Mouse (Mus musculus): ENCODE measurements around the gene Gm37240. TPM values are rescaled to one million over a fixed set of nuclear protein-coding genes. Genes with fewer than 3 reads are reported as not detected.
"Not testable (repeated sequence)": the region's sequence is repeated elsewhere in the genome, so short reads cannot be mapped to it uniquely, and the experiment has no call there.

Gm37240 gene
- total and polyA plus RNA-seq, 3 experiments, result not detected

GRCm38 (mm10) chr3:85927296-85927695, 40.0 kb upstream of the Gm37240 start:
- H3K4me1 ChIP-seq (ENCODE audit: insufficient read depth, low read depth, low read length), result no peaks in the 10 kb centered on the region
- H3K9me3 ChIP-seq (replicated peaks), result no peaks in the 10 kb centered on the region
- no peaks in the 10 kb centered on the region for H3K36me3 ChIP-seq (replicated peaks)
- H3K27me3 ChIP-seq (ENCODE audit: insufficient read depth, low read length), result peaks cover 7% of the 10 kb centered on the region; the same call in 1 of the 2 replicates
- ATAC-seq (ENCODE audit: extremely low read depth, insufficient number of reproducible peaks, low FRiP score, poor library complexity, severe bottlenecking) (no peak), DNase-seq (ENCODE audit: low spot score) (no peak)
- H3K4me3 ChIP-seq (ENCODE audit: low read depth, low read length), result no peak overlapping the region
- TF ChIP-seq CTCF (IDR thresholded peaks at IDR 0.05; ENCODE audit: low read depth, low read length) (no peak), GATA1 (IDR thresholded peaks at IDR 0.05; ENCODE audit: borderline replicate concordance, low read length) (no peak), TAL1 (conservative IDR thresholded peaks at IDR 0.05; ENCODE audit: low read depth, low read length) (no peak), POLR2AphosphoS5 (IDR thresholded peaks at IDR 0.05; ENCODE audit: insufficient replicate concordance, low read depth, low read length) (no peak), GATA2 (IDR thresholded peaks at IDR 0.05; ENCODE audit: borderline replicate concordance, low read depth, low read length) (no peak)

- Histone ChIP-seq H3K36me3 (replicated peaks) (no peaks in the 10 kb centered on the region), H3K4me3 (ENCODE audit: low read depth, low read length) (no peak overlapping the region), H3K9me3 (replicated peaks) (no peaks in the 10 kb centered on the region), H3K4me1 (ENCODE audit: insufficient read depth, low read depth, low read length) (no peaks in the 10 kb centered on the region), H3K27me3 (ENCODE audit: insufficient read depth, low read length) (0 out of 2 replicates have a peak, but pooled peaks cover 3% of the 10 kb centered on the region)
- ATAC-seq (ENCODE audit: extremely low read depth, insufficient number of reproducible peaks, low FRiP score, poor library complexity, severe bottlenecking) (no peak; the same call in 1 of the 2 replicates), DNase-seq (ENCODE audit: low spot score) (peak; percentile 9)
- TF ChIP-seq CTCF (IDR thresholded peaks at IDR 0.05; ENCODE audit: low read depth, low read length), result peak; percentile 91
- TF ChIP-seq GATA2 (IDR thresholded peaks at IDR 0.05; ENCODE audit: borderline replicate concordance, low read depth, low read length), result no peak
- TF ChIP-seq POLR2AphosphoS5 (IDR thresholded peaks at IDR 0.05; ENCODE audit: insufficient replicate concordance, low read depth, low read length), result no peak
Observed at GRCm38 (mm10) chr3:85923954-85924945, 36.9 kb upstream of the Gm37240 start.

GRCm38 (mm10) chr3:85923343-85923742, 36.0 kb upstream of the Gm37240 start:
- no peak for ATAC-seq (ENCODE audit: extremely low read depth, insufficient number of reproducible peaks, low FRiP score, poor library complexity, severe bottlenecking)
- no peak for TF ChIP-seq CTCF (IDR thresholded peaks at IDR 0.05; ENCODE audit: low read depth, low read length)
- no peak for TF ChIP-seq POLR2AphosphoS5 (IDR thresholded peaks at IDR 0.05; ENCODE audit: insufficient replicate concordance, low read depth, low read length)
- no peak for TF ChIP-seq TAL1 (conservative IDR thresholded peaks at IDR 0.05; ENCODE audit: low read depth, low read length)
- TF ChIP-seq GATA2 (IDR thresholded peaks at IDR 0.05; ENCODE audit: borderline replicate concordance, low read depth, low read length), result no peak
- no peak for TF ChIP-seq GATA1 (IDR thresholded peaks at IDR 0.05; ENCODE audit: borderline replicate concordance, low read length)
- Histone ChIP-seq H3K9me3 (replicated peaks) (no peaks in the 10 kb centered on the region), H3K4me3 (ENCODE audit: low read depth, low read length) (no peak overlapping the region), H3K36me3 (replicated peaks) (no peaks in the 10 kb centered on the region), H3K27me3 (ENCODE audit: insufficient read depth, low read length) (0 out of 2 replicates have a peak, but pooled peaks cover 2% of the 10 kb centered on the region), H3K4me1 (ENCODE audit: insufficient read depth, low read depth, low read length) (no peaks in the 10 kb centered on the region)
- DNase-seq (ENCODE audit: low spot score), result no peak

- no peaks in the 10 kb centered on the region for H3K9me3 ChIP-seq (replicated peaks)
- H3K36me3 ChIP-seq (replicated peaks), result no peaks in the 10 kb centered on the region
- H3K4me1 ChIP-seq (ENCODE audit: insufficient read depth, low read depth, low read length), result no peaks in the 10 kb centered on the region
- ATAC-seq (ENCODE audit: extremely low read depth, insufficient number of reproducible peaks, low FRiP score, poor library complexity, severe bottlenecking) (no peak), DNase-seq (ENCODE audit: low spot score) (no peak)
- no peak for TF ChIP-seq GATA1 (IDR thresholded peaks at IDR 0.05; ENCODE audit: borderline replicate concordance, low read length)
- no peaks in the 10 kb centered on the region for H3K27me3 ChIP-seq (ENCODE audit: insufficient read depth, low read length)
- H3K4me3 ChIP-seq (ENCODE audit: low read depth, low read length), result no peak overlapping the region
Observed at GRCm38 (mm10) chr3:85922331-85922730, 35.0 kb upstream of the Gm37240 start.

GRCm38 (mm10) chr3:85920671-85921070, 33.4 kb upstream of the Gm37240 start:
- H3K4me3 ChIP-seq (ENCODE audit: low read depth, low read length); H3K4me1 ChIP-seq (ENCODE audit: insufficient read depth, low read depth, low read length); H3K27me3 ChIP-seq (ENCODE audit: insufficient read depth, low read length); ATAC-seq (ENCODE audit: extremely low read depth, insufficient number of reproducible peaks, low FRiP score, poor library complexity, severe bottlenecking); DNase-seq (ENCODE audit: low spot score); H3K36me3 ChIP-seq (replicated peaks); H3K9me3 ChIP-seq (replicated peaks): not testable (repeated sequence)

GRCm38 (mm10) chr3:85917600-85917999, 30.3 kb upstream of the Gm37240 start:
- Histone ChIP-seq H3K36me3 (replicated peaks) (no peaks in the 10 kb centered on the region), H3K4me3 (ENCODE audit: low read depth, low read length) (no peak overlapping the region), H3K9me3 (replicated peaks) (no peaks in the 10 kb centered on the region), H3K27me3 (ENCODE audit: insufficient read depth, low read length) (no peaks in the 10 kb centered on the region), H3K4me1 (ENCODE audit: insufficient read depth, low read depth, low read length) (no peaks in the 10 kb centered on the region)
- TF ChIP-seq GATA1 (IDR thresholded peaks at IDR 0.05; ENCODE audit: borderline replicate concordance, low read length), result no peak
- TF ChIP-seq GATA2 (IDR thresholded peaks at IDR 0.05; ENCODE audit: borderline replicate concordance, low read depth, low read length), result no peak
- TF ChIP-seq CTCF (IDR thresholded peaks at IDR 0.05; ENCODE audit: low read depth, low read length), result no peak
- TF ChIP-seq POLR2AphosphoS5 (IDR thresholded peaks at IDR 0.05; ENCODE audit: insufficient replicate concordance, low read depth, low read length), result no peak
- no peak for TF ChIP-seq TAL1 (conservative IDR thresholded peaks at IDR 0.05; ENCODE audit: low read depth, low read length)
- no peak for ATAC-seq (ENCODE audit: extremely low read depth, insufficient number of reproducible peaks, low FRiP score, poor library complexity, severe bottlenecking)
- no peak for DNase-seq (ENCODE audit: low spot score)
